Mouse (Mus musculus) stomach, postnatal 0 days (tissue): Measurements from ENCODE around the gene Crim1.

ENCODE experiments used
- CTCF ChIP-seq: IDR thresholded peaks from 2 replicates; pipeline ENCODE4 v1.5.1; 2016; ENCODE audit warnings: antibody characterized with exemption, low read depth, mild to moderate bottlenecking, moderate library complexity
- EP300 ChIP-seq: optimal IDR thresholded peaks from 2 replicates; pipeline ENCODE3; 2016; ENCODE audit warnings: antibody characterized with exemption

DNA sequence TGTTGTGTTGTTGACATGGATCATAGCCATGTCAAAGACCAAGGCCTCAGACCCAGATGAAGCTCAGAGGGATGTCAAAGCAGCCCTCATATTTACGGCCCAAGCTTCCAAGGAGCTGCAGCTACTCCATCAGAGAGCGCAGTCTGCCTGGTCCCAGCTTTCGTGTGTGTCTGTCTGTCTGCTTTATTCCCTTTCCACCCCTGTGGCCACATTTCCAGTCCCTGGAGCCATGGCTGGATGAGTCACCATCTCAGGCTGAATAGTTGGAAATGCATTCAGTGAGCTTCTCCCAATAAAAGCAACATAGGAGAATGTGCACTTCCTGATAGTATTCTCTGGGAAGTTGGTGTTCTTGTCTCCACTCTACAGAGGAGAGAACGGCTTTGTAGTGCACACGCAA lies 3.9 kb upstream of the Crim1 start:
- TF ChIP-seq CTCF (no peak), EP300 (no peak)
